Mouse (Mus musculus) kidney, adult 18-20 months (tissue): Measurements from ENCODE around the gene Dlst.
"Not testable (repeated sequence)": the region's sequence is repeated elsewhere in the genome, so short reads cannot be mapped to it uniquely, and the experiment has no call there.

Experiments
- DNase-seq: peaks from one replicate; pipeline ENCODE4 v3.0.0; 2021

The Dlst gene

DNA sequence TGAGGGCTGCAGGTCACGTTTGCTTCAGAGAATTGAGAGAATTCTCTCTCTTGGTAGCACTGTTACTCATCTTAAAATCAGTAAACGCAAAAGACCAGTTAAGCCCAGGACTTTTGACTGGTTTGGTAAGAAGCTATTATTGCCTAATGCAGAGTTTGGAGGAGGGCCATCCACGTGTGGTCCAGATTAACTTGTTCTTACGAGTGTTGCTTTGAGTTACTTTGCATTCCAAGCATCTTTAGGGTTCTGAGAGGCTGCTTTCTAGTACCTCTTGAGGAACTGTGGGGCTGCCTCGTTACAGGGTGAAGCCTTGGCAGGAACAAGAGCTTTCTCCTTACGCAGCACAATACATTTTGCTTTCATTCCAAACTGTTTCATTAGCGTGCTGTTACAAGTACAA lies 5.0 kb downstream of the Dlst start:
- no peak for DNase-seq

GRCm38 (mm10) chr12:85121806-85122459 lies 11.3 kb downstream of the Dlst start:
- no peak for DNase-seq

DNA sequence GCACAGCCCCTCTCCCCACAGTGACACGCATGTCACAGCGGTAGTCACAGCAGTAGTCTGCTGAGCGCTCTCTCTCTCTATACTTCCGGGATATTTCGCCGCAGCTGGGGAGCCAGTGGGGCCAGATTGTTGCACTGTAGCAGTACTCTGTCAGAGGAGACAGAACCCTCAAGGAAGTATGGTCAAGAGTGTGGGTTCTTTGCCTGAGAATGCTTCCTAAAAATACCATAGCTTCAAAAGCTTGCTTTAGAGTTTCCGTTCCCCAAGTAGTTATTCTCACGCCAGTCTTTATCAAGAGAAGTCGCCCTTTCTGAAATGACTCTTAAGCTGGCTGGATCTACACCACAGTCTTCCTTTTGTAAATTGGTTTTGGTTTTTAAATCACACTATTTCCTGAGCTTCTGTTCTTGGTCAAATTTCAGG lies 12.5 kb downstream of the Dlst start:
- DNase-seq, result no peak

DNA sequence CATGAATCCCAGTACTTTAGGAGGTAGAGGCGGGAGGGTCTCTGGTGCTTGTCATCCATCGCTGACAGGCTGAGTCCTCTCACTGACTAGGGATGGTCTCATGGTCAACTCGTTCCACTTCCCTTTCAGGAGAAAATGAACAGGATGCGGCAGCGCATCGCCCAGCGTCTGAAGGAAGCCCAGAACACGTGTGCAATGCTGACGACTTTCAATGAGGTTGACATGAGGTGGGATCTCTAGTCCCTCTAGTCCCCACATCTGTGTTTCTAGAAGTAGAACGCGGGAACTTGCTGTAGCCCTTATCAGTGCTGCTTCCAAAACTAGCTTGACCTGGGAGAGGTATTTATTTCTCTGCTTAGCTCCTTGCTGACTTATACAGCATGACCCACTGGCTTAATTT lies 13.0 kb downstream of the Dlst start:
- DNase-seq, result no peak

DNA sequence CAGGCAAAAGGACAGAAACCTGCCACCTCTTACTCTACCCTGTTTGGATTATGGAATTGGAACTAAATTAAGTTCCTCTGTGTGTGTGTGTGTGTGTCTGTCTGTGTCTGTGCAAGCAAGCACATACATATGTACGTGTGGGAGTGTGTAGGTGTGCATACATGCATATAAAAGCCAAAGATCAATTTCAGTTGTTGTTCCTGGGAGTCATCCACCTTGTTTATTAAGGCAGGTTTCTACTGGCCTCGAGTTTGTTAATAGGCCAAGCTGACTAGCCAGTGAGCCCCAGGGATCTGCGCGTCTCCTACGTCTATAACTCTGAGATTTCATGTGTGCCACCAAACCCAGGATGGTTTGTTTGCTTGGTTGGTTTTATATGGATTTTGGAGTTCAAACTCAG lies 14.1 kb downstream of the Dlst start:
- DNase-seq, result no peak

GRCm38 (mm10) chr12:85126986-85127603 lies 16.5 kb downstream of the Dlst start:
- DNase-seq, result peak; percentile 58

DNA sequence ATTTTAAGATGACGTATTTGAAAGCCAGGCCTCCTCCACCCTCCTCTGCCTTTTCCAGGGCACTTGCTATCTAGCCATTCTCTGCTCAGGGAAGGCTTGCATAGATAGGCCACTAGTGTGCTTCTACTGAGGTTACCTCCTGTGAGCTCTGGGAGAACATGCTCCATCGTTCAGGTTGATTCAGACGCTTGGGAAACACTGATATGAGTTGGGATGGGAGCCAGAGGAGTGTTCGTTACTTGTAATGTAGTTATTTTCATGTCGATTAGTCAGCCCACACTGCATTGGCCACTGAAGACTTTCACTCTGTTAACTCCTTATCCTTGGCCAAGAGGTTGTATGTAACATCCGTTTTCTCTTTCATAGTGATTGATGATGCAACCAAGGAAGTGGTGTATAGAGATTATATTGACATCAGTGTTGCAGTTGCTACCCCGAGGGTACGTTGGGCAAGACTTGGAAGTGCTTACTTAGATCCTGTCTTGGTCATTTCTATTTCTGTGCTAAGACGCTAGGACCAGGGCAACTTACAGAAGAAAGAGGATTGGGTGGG lies 18.9 kb downstream of the Dlst start:
- DNase-seq, result no peak

DNA sequence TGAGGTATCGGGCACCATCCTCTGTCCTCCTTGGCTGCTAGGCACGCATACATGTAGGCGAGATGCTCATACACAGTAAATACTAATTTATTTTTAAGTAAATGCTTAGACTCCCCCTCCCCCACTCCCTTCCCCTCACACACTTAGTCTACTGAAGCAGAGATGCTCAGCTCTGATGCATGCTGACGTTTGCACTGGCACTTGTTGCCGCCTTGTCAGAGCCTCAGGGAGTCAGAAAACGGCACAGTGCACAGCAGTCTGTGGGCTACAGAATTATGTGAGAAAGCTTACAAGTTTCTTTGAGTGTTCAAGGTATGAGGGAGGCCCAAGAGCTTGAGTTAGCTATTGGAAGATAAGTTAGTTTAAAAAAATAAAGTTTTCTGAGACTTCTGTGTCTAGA lies 20.7 kb downstream of the Dlst start:
- no peak for DNase-seq

DNA sequence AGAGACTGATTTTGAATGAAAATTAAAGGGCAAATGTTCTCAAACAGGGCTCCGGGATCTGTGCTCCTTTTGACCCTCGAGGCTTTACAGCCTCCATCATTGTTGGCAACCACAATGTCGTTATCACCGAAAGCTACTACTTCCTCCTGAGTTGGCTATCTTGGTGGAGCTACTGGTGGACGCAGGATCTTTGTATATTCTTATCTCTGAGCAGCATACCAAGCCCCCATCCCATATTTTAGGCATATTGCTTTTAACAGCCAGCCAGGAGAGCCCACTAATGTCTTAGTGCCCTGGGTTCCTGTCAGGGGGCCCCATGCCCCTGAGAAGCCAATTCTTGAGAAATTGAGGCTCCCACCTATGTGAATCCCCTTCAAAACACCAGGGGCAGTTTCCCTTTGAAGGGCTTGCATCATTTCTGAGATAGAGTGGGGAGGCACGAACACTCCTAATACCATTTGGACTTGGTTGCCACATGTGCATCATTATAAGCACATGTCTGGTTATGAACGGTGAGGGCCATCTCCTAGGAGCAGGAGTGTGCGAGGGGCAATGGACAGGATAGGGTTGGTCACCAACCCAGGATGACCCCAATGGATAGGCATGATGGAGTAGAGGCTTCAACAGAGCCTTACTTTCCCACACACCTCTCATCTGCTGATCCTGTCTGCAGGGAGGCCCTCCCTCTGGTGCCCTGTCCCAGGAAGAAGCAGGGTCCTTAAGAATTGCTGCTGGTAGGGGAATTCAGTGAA lies 23.6 kb downstream of the Dlst start:
- no peak for DNase-seq

GRCm38 (mm10) chr12:85135513-85136470 lies 25.2 kb downstream of the Dlst start:
- DNase-seq, result no peak

DNA sequence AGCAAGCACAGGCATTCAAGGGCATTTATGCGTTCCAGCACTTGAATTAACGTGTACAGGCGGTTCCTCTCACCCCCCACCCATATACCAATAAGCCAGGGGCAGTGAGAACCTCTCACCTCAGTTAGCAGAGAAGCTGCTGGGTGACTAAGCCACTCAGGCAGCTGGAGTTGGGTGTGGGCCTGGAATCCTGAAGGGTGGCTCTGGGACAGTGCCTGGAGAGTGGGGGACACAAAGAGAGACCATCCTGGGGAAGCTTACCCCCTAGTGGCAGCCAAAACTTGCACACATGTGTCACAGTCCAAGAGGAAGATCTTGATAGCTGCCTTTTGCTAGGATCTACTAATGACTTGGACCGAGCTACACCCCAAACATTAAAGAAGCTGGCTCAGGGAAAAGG lies 26.0 kb downstream of the Dlst start:
- DNase-seq, result no peak

DNA sequence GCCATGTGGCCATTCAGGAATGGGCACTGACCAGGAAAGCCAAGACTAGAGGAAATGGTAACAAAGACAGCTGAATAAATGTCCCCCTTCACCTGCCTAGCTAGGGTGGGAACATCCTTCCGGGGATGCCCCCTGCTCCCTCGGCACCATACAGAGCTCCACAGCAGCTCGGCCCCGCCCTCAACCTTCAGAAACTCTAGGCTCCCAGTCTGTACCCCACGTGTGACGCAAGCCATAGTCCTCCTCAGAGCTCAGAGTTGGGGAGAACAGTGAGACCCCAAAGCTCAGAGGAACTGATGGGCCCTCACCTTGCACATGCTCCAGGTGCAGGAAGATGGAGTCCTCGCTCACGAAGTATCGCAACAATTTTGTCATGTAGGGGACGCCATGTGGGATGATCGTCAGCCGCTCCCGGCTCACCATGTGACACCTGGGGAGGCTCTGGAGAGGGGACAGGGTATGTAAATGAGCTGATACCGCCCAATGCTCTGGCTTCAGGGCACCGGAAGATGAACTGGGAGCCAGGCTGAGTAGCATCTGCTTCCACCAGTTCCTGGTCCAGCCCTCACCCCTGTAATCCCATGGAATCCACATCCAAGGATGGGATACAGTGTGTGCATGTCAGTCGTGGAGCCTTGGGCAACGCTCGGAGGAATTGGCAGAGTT lies 29.5 kb downstream of the Dlst start:
- DNase-seq, result no peak

DNA sequence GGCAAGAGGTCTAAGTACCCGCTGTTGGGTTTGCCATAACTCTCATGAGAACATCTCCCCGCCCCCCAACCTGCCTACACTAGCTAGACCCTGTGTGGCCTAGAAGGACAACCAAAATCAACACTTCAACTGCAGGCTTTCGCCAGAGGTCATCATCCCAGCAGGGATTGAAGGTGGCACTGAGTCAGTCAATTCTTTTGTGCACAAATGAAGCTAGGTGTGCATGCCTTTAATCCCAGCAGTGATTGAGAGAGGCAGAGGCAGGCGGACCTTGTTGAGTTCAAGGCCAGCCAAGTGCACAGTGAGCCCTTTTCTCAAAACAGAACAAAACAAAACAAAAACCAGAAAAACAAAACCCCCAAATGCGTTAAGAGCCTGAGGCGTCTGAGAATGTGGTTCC lies 30.5 kb downstream of the Dlst start:
- no peak for DNase-seq

DNA sequence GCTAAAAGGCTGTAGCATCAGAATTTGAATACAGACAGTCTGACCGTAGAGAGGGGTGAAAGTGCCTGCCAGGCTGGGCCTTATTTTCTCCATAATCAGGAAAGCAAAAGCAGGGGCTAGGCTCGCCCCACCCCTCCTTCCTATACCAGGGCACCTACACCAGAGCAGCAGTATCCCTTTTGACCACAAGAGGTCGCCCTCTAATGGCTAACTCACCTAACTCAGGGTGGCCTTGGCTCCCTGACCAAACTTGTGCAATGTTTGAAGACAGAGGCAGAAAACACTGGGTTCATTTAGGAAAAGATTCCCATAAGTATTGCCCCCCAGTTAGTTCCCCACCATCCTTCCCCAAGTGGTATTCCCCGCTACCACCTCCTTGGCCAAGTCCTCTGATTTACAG lies 32.2 kb downstream of the Dlst start:
- DNase-seq, result peak; percentile 84

DNA sequence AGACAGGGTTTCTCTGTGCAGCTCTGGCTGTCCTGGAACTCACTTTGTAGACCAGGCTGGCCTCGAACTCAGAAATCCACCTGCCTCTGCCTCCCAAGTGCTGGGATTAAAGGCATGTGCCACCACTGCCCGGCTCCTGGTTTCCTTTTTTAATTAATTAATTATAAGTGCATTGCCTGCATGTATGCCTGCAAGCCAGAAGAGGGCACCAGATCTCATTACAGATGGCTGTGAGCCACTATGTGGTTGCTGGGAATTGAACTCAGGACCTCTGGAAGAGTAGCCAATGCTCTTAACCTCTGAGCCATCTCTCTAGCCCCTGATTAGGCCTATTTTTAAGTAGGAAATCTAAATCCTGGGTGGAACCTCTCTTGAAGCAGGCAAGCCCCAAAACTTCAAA lies 33.6 kb downstream of the Dlst start:
- not testable (repeated sequence) for DNase-seq

GRCm38 (mm10) chr12:85144821-85145220 lies 34.2 kb downstream of the Dlst start:
- DNase-seq, result no peak

DNA sequence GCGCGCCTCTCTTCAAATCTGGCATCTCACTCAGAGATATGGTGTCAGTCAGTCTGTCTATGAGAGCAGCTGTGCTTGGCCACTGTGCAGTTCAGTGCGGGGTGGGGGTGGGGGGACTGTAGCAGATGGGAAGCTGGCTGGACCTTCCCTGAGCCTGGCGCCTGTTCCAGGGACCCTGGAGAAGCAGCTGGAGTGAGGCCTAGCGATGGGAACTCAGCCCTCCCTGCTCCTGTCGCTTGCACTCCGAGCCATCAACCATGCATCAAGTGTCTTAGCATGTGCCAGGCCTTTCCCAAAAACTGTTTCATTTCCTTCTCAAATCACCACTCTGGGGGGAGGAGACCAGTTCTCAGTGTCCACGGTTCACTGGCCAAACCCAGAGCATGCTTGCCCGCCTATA lies 35.0 kb downstream of the Dlst start:
- no peak for DNase-seq

GRCm38 (mm10) chr12:85146355-85146754 lies 35.7 kb downstream of the Dlst start:
- no peak for DNase-seq

GRCm38 (mm10) chr12:85146881-85147280 lies 36.2 kb downstream of the Dlst start:
- no peak for DNase-seq

GRCm38 (mm10) chr12:85150321-85151001 lies 39.8 kb downstream of the Dlst start:
- no peak for DNase-seq

- DNase-seq, result peak; percentile 32
Measured at GRCm38 (mm10) chr12:85151002-85151774, 40.6 kb downstream of the Dlst start, which contains the start of gene Rps6kl1. Gene Rps6kl1 (minus strand): TSS chr12:85151264.
